ENCODE assay signal across 9 mouse cellular contexts in genomic region chr4:125175591-125175990, GRCm38 (mm10). TPM values are rescaled to one million over a fixed set of nuclear protein-coding genes. Genes with fewer than 3 reads are reported as not detected.
DNase-seq lines count a peak whose midpoint lies in the region; ATAC-seq and TF ChIP-seq lines count a peak whose summit lies in the region.
"Had no signal": no experiment of that assay in that cellular context is flagged by ENCODE, and none has a peak within 500 bp of the region (broad histone marks: within the 10 kb centered on the region; RNA-seq: fewer than 3 reads in every experiment).

No protein-coding gene starts in this region.

- WGBS in lung, postnatal 0 days, result 38% methylated on average over 2 of the region's 2 CpGs
- WGBS in forebrain, embryonic 16.5 days, result 47% methylated on average over 2 of the region's 2 CpGs

- H3K4me2 ChIP-seq in lung, postnatal 0 days (replicated peaks; ENCODE audit: low read depth, low read length), result no peak overlapping the region
- H3K4me2 ChIP-seq in forebrain, embryonic 16.5 days (ENCODE audit: low read length), result no peak overlapping the region
- H3K4me2 ChIP-seq: liver, embryonic 13.5 days had no signal

- DNase-seq in cerebellum, adult 11 months, result peak; percentile 56
- DNase-seq in lung, postnatal 10 days, result peak; percentile 29
- no peak for DNase-seq in lung, postnatal 0 days (ENCODE audit: low spot score)
- peak; percentile 71 for DNase-seq in cerebellum, adult 9-10 months
- peak; percentile 63 for DNase-seq in ovary, adult 18-20 months (ENCODE audit: low spot score)
- no peak for DNase-seq in neural tube, embryonic 10.5 days (ENCODE audit: extremely low spot score, low spot score)
- DNase-seq: liver, embryonic 13.5 days had no signal

- no peaks in the 10 kb centered on the region for H3K36me3 ChIP-seq in lung, postnatal 0 days (ENCODE audit: insufficient read depth, low read length)
- H3K36me3 ChIP-seq in forebrain, embryonic 16.5 days (ENCODE audit: control insufficient read depth, insufficient read depth), result no peaks in the 10 kb centered on the region
- H3K36me3 ChIP-seq: liver, embryonic 13.5 days had no signal

- H3K27me3 ChIP-seq in lung, postnatal 0 days (replicated peaks; ENCODE audit: insufficient read depth, low read length), result no peaks in the 10 kb centered on the region
- no peaks in the 10 kb centered on the region for H3K27me3 ChIP-seq in forebrain, embryonic 16.5 days (replicated peaks; ENCODE audit: control insufficient read depth, insufficient read depth, low read length)
- H3K27me3 ChIP-seq: liver, embryonic 13.5 days had no signal

- no peak overlapping the region for H3K27ac ChIP-seq in lung, postnatal 0 days (ENCODE audit: low read length)
- no peak overlapping the region for H3K27ac ChIP-seq in forebrain, embryonic 16.5 days (ENCODE audit: low read length)
- H3K27ac ChIP-seq: liver, embryonic 13.5 days had no signal

- TF ChIP-seq EP300 in lung, postnatal 0 days (IDR thresholded peaks at IDR 0.05), result no peak

- ATAC-seq in cerebellum, adult (ENCODE audit: insufficient number of reproducible peaks, low FRiP score, low TSS enrichment), result no peak
- ATAC-seq in lung, postnatal 0 days, result no peak
- ATAC-seq in forebrain, embryonic 16.5 days, result no peak

- H3K9ac ChIP-seq in lung, postnatal 0 days (replicated peaks; ENCODE audit: low read depth), result no peak overlapping the region
- no peak overlapping the region for H3K9ac ChIP-seq in forebrain, embryonic 16.5 days (replicated peaks; ENCODE audit: low read depth, low read length)
- H3K9ac ChIP-seq: liver, embryonic 13.5 days had no signal

- no peak overlapping the region for H3K4me3 ChIP-seq in lung, postnatal 0 days (ENCODE audit: low read depth, low read length)
- H3K4me3 ChIP-seq in forebrain, embryonic 16.5 days (replicated peaks; ENCODE audit: low read length), result no peak overlapping the region
- H3K4me3 ChIP-seq: liver, embryonic 13.5 days had no signal

- no peak for TF ChIP-seq CTCF in lung, postnatal 0 days (IDR thresholded peaks at IDR 0.05)

- H3K4me1 ChIP-seq in lung, postnatal 0 days (ENCODE audit: insufficient read depth, low read depth, low read length), result no peaks in the 10 kb centered on the region
- no peaks in the 10 kb centered on the region for H3K4me1 ChIP-seq in forebrain, embryonic 16.5 days (replicated peaks; ENCODE audit: control insufficient read depth, insufficient read depth, low read length)

- H3K9me3 ChIP-seq in lung, postnatal 0 days (ENCODE audit: low read length), result no peaks in the 10 kb centered on the region
- H3K9me3 ChIP-seq in forebrain, embryonic 16.5 days (ENCODE audit: control insufficient read depth, low read length), result no peaks in the 10 kb centered on the region
- H3K9me3 ChIP-seq: liver, embryonic 13.5 days had no signal

RNA-seq across cellular contexts. Expression of gene Zc3h12a, which starts 48.0 kb away (rescaled TPM):
- polyA plus RNA-seq in lung, postnatal 0 days (2015; fragmentation: Nextera tagmentation; extraction: Ambion mirVana), result 1.6 and 2.3 TPM in 2 replicates
- 0.13 TPM in 1 of 2 replicates, not detected in the other for polyA plus RNA-seq in forebrain, embryonic 16.5 days (2015; fragmentation: Nextera tagmentation; extraction: Ambion mirVana)

Comparison
In these comparisons a context has a peak if more than half of its experiments do, and no peak if none do; other contexts are left out.
1. DNase-seq: peak in cerebellum, adult 11 months (single experiment), lung, postnatal 10 days (single experiment), cerebellum, adult 9-10 months (single experiment) and ovary, adult 18-20 months (single experiment); none in lung, postnatal 0 days (single experiment) and neural tube, embryonic 10.5 days (single experiment).